Mouse (Mus musculus): ENCODE data around the gene Nipsnap2.
"Not testable (repeated sequence)": the region's sequence is repeated elsewhere in the genome, so short reads cannot be mapped to it uniquely, and the experiment has no call there.

The Nipsnap2 gene

DNA sequence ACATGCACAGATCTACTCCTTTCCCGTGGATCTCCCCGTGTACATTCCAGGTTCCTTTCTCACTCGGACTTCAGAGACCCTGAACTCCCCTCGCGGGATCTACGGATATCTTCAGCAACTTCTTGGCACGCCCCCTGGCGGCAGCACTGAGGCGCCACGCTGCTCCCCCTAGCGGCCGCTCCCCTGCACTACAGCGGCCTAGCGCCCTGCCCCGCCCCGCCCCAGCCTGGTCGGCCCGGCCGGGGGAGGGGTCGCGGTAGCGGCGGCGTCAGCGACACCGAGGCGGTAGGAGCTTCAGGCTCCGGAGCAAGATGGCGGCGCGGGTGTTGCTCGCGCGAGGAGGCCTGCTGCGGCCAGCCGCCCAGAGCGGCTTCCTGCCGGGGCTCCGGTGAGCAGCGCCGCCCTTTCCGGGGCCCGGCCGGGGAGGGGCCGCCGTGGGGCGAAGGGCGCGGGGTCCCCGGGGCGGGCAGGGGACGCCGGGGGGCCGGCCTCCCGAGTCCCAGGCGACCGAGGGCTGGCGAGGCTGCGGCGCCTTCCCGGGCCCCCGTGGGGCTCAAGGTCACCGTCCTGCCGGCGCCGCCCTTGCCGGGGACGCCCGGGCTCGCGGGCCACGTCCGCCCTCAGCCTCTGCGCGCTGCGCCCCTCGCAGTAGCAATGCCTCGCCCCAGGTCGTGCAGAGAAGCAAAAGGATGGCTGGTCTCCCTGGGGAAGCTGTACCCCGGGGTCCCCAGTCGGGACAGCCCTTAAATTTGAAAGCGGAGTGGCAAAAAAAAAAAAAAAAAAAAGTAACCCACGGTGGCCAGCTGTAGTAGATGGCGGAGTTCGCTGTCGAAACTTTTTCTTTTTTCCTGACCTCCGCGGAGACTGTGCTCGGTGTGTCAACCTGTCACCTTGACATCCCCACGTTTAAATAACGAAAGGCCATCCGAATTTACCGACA lies at the start of gene Nipsnap2:
Gene Nipsnap2, plus strand, starts transcription at position 230 of the 940 bp plus-strand sequence.
- DNase-seq, result peak; percentile 88 to 96

DNA sequence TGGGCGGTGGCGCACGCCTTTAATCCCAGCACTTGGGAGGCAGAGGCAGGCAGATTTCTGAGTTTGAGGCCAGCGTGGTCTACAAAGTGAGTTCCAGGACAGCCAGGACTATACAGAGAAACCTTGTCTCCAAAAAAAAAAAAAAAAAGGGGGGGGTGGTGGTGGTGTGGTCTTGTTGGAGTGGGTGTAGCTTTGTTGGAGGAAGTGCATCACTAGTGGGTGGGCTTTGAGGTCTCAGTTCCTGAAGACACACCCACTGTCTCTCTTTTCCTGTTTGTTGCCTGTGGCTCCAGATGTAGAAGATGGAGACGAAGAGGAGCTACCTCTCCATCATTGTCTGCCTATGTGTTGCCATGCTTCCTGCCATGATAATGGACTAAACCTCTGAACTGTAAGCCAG lies 39.7 kb upstream of the Nipsnap2 start:
- not testable (repeated sequence) for DNase-seq

DNA sequence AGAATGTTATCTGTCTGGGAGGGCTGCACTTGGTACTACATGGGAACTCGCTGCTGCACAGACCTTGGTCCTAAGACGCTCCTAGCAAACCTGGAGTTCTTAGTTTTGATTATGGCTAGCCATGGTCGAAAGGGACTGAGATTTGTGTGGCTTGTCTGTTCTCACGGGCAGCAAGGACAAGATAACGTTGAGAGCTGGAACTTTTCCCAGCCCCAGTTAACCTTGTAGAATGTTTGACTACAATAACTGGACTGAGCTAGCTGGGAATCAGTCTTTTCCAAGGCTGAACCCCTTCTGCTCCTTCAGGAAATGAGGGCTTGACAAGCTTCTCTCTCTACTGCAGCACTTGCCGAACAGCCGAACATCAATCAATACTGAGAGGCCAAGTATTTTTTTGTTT lies 37.2 kb upstream of the Nipsnap2 start:
- peak in 1 of 2 experiments; percentile 41 for DNase-seq

DNA sequence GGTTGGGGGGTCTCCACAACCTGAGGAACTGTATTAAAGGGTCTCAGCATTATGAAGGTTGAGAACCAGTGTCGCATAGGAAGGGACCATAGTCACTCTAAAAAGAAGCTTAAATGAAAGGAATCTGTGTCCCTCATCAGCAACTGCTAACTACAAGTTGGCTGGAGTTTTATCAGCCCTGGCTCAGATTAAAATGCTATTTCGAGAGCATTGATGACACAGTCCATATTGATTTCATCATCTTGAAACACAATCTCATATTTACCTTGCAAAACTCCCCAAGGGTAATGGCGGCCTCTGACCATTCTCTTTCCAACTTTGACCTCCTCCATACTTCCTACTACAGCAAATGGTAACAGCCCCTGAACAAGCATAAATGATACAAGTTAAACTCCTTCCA lies 34.3 kb upstream of the Nipsnap2 start:
- DNase-seq, result no peak

DNA sequence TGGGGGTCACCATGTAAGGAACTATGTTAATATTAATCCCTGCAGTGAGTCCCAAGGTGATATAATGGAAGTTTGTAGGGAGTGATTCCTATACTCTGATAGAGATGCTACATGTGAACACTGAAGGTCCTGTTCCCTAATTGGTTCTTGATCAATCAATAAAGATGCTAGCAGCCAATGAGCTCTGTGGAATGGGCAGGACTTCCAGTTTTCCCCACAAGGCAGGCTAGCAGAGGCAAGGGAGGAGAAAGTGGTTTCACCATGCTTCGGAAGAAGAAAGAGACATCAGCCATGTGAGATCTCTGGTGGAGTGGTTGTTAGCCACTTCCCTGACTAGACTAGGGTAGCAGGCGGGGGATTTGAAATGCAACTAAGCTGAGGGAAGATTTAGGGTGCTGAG lies 24.4 kb upstream of the Nipsnap2 start:
- no peak for DNase-seq

DNA sequence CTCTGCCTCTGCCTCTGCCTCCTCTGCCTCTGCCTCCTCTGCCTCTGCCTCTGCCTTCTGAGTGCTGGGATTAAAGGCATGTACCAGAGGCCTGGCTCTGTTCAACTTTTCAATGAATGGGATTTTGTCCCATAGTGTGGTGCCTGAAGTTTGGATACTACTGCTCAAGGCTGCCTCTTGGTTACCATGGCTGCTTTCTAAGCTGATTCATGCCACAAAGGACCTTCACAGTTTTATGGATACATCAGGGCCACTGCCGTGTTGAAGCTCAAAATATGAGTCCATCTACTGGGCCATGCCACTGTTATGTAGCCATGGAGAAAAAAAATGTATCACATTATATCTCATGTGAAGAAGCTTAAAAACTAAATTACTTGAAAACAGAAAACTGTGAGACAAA lies 23.2 kb upstream of the Nipsnap2 start:
- no peak for DNase-seq

DNA sequence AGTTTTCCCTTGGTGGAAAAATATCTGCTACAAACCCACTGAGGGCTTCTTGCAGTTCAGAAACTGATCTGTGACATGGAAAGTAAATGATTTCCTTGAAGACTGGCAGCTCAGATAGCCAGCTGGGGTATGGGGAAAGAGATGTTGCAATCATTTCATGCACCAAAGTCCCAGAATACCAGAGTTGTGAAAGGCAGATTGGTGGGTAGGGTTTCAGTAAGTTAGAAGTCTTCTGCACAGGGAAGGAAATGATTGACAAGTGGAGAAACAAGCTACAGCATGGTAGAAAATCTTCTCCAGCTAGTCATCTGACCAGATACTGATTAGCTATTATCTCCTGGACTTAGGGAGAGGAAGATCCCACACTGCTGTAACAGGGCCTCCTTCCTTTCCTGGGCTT lies 21.5 kb upstream of the Nipsnap2 start:
- no peak for DNase-seq

DNA sequence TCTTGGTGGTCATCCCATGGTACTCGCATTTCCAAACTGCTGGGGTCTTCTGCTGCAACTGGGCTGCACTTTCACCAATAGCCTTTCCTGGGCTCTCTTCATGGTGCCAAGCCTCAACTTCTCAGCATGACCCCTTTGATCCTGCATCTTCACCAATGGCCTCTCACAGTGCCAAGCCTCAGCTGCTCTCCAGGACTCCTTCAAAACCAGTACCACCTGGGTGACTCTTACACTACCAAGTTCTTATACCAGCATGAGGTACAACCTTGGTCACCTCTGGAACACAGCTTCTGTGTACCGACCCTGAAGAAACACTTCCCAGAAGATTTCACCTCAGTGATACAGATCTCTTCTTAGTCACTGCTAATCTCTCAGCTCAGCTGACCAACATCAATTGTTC lies 16.5 kb upstream of the Nipsnap2 start, which contains the start of gene Sept14:
Gene Sept14, minus strand, starts transcription at position 101 of the 400 bp plus-strand sequence.
- DNase-seq, result no peak

DNA sequence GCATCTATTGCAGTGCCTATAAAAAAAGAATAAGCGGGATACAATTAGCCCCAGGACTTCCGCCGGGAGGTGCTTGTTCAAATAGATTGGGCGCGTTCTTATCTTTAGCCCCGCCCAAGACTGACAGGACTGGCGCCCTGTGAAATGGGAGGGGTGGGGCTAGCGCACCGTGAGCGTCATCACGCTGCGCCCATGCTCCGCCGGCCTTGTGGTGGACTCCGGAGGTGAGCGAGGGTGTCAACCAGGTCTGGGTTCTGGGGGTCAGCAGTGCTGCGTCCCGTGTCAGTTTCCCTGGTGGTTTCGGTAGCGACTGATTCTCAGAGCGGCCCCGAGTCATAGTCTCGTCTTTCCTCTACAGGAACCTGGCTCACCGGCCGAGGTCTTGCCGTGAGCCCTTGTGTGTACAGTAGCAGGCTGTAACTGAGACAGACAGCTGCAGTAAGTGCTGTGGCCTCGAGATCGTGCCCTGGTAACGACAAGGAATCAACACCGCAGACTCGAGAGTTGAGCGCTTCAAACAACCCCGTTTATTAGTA lies 9.5 kb upstream of the Nipsnap2 start, which contains the start of gene Mrps17:
Gene Mrps17, plus strand, starts transcription at position 172 of the 536 bp plus-strand sequence.
- DNase-seq, result peak; percentile 96 to 97

DNA sequence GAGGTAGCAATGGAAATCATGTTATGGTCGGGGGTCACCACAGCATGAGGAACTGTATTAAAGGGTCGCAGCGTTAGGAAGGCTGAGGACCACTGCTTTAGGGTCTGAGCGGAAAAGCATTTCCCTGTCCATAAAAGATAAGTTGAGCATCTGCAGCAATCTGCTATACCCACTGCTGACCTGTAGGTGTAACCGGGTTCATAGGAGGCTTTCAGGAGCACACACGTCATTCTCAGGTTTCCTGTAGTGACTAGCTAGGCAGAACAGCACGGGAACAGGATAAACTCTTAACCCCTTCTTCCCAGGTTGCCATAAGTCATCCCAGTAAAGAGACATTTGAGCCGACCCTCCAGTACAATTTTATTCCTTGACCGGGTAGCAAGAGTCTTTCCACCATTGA lies 7.8 kb upstream of the Nipsnap2 start:
- DNase-seq, result no peak

DNA sequence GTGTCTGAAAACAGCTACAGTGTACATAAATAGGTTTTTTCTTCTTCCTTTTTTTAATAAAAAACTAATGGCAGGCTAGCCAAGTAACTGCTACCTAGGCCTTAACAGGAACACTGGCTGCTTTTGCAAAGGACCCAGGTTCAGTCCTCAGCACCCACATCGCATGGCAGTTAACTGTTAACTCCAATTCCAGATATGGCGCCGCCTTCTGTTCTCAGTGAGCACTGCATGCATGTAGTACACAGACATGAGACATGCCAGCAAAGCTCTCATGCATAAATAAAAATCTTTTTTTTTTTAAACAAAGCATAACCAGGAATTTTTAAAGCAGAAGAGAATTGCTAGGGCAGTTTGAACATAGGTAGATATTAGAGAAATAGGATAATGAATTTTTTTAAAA lies 4.7 kb upstream of the Nipsnap2 start:
- no peak for DNase-seq

DNA sequence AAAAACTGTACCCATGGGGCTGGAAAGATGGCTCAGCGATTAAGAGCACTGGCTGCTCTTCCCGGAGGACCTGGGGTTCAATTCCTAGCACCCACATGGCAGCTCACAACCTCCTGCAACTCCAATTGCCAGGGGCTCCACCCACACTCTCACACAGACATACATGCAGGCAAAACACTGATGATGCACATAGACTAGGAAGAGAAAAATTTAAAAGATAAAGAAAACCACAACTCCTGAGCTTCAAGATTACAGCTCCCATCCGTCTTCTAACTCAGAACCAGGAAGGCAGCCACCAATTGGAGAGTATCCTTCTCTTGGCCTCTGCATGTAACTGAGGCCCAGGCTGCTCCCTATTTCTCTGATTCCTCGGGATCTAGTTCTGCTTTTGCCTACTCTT lies 595 bp upstream of the Nipsnap2 start:
- no peak for DNase-seq

DNA sequence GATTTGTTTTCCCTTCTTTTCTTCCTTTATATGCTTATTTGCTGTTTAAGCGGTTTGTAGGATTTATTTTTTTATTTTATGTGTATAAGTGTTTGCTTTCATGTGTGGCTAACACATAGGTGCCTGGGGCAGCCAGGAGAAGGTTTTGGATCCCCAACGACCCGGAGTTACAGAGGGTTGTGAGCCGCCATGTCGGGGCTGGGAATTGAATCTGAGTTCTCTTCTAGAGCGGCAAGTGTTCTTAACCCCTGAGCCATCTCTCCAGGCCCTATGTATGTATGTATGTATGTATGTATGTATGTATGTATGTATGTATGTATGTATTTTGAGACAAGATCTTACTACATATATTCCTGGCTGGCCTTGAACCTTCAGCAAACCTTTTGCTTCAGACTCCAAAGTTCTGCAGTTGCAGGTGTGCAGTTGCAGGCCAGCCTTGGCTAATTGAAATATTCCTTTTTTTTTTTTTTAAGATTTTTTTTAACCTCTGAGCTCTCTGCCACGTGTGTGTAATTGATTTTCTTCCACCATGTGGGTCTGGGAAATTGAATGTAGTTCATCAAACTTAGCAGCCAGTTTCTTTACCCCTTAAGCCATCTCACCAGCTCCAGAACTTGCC lies 1.0 kb downstream of the Nipsnap2 start:
- peak in 1 of 2 experiments; percentile 36 for DNase-seq

DNA sequence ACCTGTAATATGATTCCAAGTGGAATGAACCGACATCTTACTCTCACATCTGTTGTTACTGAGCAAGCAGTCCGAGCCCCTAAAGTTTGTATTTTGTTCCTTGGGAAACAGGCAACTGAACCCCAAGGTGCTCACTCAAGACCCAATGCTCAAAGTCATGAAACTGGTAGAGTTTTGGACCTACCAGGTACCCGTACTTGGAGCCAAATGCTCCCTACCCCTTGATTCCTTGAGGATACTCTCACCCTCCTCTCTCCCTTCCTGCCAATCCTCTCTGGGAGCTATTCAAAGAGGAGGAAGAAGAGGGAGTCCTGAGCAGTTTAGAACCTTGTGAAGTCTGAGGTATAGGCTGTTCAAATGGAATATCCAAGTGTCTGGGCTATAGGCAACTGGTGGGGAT lies 1.9 kb downstream of the Nipsnap2 start:
- DNase-seq, result no peak

DNA sequence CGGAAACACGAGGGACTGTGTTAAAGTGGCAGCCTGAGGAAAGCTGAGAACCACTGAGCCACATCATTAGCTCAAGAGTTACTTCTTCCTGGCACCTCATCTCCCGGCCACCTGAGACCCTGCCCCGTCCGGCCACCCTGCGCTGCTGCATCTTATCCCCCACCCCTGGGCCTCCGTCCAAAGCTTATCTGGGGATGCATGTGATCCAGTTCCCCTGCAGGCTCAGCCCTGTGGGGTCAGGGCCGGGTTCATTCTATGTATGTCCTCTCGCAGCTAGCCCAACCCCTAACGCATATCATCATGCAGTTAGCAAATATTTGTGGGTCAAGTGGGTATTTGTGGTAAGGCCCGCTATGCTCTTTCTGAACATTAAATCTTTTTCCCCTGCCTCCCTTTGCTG lies 4.4 kb downstream of the Nipsnap2 start:
- DNase-seq, result no peak

DNA sequence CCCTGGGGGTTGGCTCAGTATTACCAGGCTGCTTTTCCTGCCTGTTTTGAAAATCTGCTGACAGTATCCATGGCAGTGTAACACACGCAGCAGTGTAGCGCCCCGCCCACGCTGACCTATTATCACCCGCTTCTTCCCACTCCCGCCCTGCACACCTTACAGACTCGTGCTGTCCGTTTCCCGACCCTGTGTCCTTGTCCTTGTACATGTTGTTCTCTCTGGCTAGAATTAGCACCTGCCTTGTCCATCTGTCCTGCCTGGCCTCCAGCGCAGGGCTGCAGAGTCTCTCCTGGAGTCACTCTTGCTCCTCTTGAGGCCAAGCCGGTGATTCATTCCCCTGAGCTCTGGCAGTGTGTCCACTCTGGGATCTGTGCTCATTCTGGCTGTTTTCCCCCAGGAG lies 5.5 kb downstream of the Nipsnap2 start:
- DNase-seq, result peak; percentile 58 to 80

DNA sequence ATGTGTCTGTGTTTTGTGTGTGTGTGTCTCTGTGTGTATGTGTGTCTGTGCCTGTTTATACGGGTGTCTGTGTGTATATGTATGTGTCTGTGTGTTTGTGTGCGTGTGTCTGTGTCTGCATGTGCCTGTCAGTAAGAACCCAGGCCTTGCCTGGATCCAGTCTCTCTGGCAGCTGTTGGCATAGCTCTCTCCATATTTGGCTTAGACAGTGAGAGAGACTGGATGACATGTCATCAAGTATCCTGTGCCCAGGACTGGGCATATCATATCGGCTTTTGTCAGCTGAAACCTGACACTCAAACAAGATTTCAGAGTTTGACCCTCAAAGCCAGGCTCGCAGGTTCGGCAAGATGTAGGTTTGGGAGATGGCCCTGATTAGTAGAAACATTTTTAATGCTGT lies 6.2 kb downstream of the Nipsnap2 start:
- DNase-seq, result no peak

DNA sequence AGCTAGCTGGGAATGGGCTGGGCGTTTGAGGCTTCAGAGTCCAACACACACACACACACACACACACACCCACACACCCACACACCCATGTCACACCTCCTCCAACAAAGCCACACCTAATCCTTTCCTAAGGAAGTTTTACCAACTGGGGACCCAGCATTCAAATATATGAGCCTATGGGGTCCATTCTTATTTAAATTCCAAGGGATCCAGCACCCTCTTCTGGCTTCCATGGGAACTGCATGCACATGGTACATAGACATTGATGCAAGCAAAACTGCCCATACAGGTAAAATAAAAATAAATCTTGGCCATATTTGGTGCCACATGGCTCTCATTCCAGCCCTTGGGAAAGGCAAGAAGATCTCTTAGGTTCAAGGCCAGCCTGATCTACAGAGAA lies 16.1 kb downstream of the Nipsnap2 start:
- peak in 1 of 2 experiments; percentile 76 for DNase-seq

DNA sequence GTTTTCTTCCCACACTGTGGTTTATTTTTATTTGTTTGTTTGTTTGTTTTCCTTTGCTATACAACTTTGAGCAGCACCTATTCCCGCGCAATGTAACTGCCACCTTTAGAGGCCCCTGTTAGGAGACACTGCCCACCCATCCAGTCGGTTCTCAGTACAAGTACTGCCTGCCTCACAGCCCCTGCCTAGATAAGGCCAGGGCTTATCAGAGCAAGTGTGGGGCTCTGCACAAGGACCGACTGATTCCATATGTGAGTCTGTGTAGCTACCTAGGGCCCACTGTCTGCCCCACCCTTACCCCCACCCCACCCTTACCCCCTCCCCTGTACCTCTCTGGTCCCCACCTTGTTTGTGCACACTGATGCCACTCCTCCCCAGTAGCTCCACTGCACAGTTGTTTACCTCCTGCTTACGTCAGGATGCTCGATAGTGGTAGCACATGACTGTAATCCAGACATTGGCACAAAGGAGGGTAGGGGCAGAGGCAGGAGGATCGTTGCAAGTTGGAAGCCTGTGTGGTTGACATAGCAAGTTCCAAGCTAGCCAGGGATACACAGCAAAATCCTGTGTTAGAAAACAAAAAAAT lies 18.1 kb downstream of the Nipsnap2 start:
- DNase-seq, result no peak

DNA sequence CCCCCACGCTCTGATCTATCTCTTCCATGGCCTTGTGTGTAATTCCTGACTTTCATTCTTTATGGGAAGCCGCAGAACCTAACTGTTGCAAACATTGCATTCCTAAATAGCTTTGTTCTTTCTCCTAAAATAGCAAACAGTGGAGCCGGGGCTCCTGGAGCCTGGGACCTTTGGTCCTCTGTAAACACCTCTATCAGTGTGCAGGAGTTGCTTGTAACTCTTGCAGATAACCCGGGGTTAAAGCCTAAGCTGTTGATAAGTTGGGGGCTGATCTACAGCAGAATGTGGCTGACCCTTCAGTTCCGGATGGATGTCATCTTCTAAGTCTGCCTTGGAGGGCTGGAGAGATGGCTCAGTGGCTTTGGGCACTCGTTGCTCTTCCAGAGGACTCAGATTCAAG lies 19.2 kb downstream of the Nipsnap2 start:
- DNase-seq, result no peak

DNA sequence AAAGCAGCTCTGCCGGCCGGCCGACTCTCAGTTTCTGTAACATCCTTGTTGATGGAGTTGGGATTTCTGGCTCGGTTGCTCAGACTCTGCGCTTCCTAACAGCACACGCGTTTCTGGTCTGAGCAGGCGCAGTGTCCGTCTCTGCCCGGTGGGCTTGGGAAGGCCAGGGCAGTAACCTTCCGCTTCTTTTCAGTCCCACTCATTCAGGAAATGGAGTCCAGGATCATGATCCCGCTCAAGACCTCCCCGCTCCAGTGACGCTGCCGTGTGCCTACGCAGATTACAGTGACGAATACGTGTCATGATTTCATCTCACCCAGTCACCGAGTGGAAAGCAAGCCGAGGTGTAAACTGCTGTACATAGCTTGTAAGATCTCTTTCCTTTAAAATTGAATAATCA lies 32.0 kb downstream of the Nipsnap2 start:
- DNase-seq, result no peak

DNA sequence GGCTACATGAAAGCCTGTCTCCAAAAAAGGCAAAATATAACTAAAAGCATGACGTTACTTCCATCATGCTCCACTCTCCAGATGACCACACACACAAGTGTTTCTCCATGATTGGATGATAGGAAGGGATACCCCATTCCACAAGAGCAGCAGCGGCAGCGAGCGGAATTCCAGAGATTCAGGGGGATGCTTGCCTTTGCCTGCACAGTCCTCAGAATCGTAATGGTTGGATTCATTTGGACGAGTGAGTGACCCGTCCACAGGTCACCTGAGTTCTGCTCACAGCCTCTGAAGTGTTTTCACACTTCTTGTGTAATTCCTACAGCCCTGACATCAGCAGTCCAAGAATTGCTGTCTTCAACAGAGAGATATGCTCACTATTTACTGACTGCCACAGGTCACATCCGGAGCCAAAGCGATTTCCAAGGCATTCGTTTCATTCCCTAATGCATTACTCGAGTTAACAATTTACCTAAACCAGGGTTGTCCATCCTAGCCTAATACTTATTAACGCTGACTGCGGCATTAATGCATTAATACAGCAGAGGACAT lies 35.1 kb downstream of the Nipsnap2 start:
- peak; percentile 49 to 63 for DNase-seq
